Mouse (Mus musculus): ENCODE results near the gene Zfp971. TPM values are rescaled to one million over a fixed set of nuclear protein-coding genes. Genes with fewer than 3 reads are reported as not detected.
"Not testable (repeated sequence)": the region's sequence is repeated elsewhere in the genome, so short reads cannot be mapped to it uniquely, and the experiment has no call there.

Gene Zfp971
- polyA plus RNA-seq, 2 experiments = 7.2 to 14.5 TPM

DNA sequence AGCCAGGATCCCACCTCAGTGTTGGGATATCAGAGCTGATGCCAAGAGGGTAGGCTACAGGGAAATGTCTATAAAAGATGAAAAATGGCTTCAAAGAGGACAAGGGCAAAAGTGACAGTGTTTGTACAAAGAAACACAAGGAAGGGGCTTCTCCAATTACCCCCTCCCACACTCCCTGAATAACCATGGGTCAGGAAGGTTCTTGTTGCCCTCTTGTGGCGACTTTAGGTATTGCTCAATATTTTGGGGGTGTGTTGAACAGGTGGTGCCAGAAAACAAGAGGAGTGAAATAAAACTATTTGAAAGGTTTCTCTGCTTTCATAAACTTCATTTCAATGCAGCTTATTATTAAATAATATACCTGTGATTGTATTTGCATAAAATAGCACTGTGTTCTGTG is 35.1 kb downstream of the Zfp971 start:
- no peak overlapping the region for H3K27ac ChIP-seq (replicated peaks; ENCODE audit: low read depth, low read length)
- H3K27me3 ChIP-seq (ENCODE audit: control insufficient read depth, insufficient read depth, low read length) = no peaks in the 10 kb centered on the region
- DNase-seq (ENCODE audit: low spot score) (peak; percentile 60), ATAC-seq (ENCODE audit: low FRiP score, low read depth) (no peak)
- H3K9me3 ChIP-seq (ENCODE audit: control insufficient read depth, low read length) = no peaks in the 10 kb centered on the region
- no peaks in the 10 kb centered on the region for H3K4me1 ChIP-seq (ENCODE audit: control insufficient read depth, insufficient read depth, low read length)
- H3K9ac ChIP-seq (ENCODE audit: low read depth, low read length, severe bottlenecking) = no peak overlapping the region
- no peak overlapping the region for H3K4me2 ChIP-seq (replicated peaks; ENCODE audit: low read depth, low read length, severe bottlenecking)
- peaks cover 7% of the 10 kb centered on the region for H3K36me3 ChIP-seq (ENCODE audit: control insufficient read depth, insufficient read depth, low read length)
- H3K4me3 ChIP-seq (replicated peaks; ENCODE audit: low read length) = no peak overlapping the region
- 0% methylated on average over 1 of the region's 1 CpGs for WGBS
- no peak for TF ChIP-seq POLR2A (IDR thresholded peaks at IDR 0.05; ENCODE audit: borderline replicate concordance, extremely low read depth, insufficient read depth, insufficient read length)

GRCm38 (mm10) chr2:178078166-178078717 is 55.2 kb downstream of the Zfp971 start, which contains the start of gene Zfp931:
Gene Zfp931 (minus strand): TSS chr2:178078476.
- peak within 1 kb of the TSS; percentile 34; the same call in 1 of the 2 replicates for H3K9ac ChIP-seq (ENCODE audit: low read depth, low read length, severe bottlenecking)

More at GRCm38 (mm10) chr2:178078166-178078717, 55.2 kb downstream of the Zfp971 start, which contains the start of gene Zfp931:
- ATAC-seq (ENCODE audit: low FRiP score, low read depth); H3K9me3 ChIP-seq (ENCODE audit: control insufficient read depth, low read length); H3K27me3 ChIP-seq (ENCODE audit: control insufficient read depth, insufficient read depth, low read length); H3K36me3 ChIP-seq (ENCODE audit: control insufficient read depth, insufficient read depth, low read length); H3K4me1 ChIP-seq (ENCODE audit: control insufficient read depth, insufficient read depth, low read length); H3K27ac ChIP-seq (replicated peaks; ENCODE audit: low read depth, low read length); DNase-seq (ENCODE audit: low spot score): not testable (repeated sequence)
- no CpG with 5 or more reads among the region's 14 CpGs for WGBS
- H3K4me3 ChIP-seq (replicated peaks; ENCODE audit: low read length) = peak within 1 kb of the TSS; percentile 38
- peak within 1 kb of the TSS; percentile 39 for H3K4me2 ChIP-seq (replicated peaks; ENCODE audit: low read depth, low read length, severe bottlenecking)

Other genes starting within 250 kb of the Zfp971 start
- 36.0 and 46.9 TPM in 2 replicates for gene Gm14325, start 182.9 kb upstream of the Zfp971 start, polyA plus RNA-seq (2012; rRNA removed)
- gene Gm14325, start 182.9 kb upstream of the Zfp971 start, polyA plus RNA-seq (2014; fragmentation: Nextera tagmentation; extraction: Ambion mirVana) = 33.9 and 39.2 TPM in 2 replicates
- gene Gm14327, start 126.2 kb upstream of the Zfp971 start, polyA plus RNA-seq (2012; rRNA removed) = 1.5 and 3.8 TPM in 2 replicates
- 2.6 and 2.8 TPM in 2 replicates for gene Gm14327, start 126.2 kb upstream of the Zfp971 start, polyA plus RNA-seq (2014; fragmentation: Nextera tagmentation; extraction: Ambion mirVana)
- 0.37 and 0.97 TPM in 2 replicates for gene Zfp972, start 97.7 kb upstream of the Zfp971 start, polyA plus RNA-seq (2012; rRNA removed)
- 0.98 TPM in 1 of 2 replicates, not detected in the other for gene Zfp972, start 97.7 kb upstream of the Zfp971 start, polyA plus RNA-seq (2014; fragmentation: Nextera tagmentation; extraction: Ambion mirVana)
- 7.2 and 9.6 TPM in 2 replicates for gene Gm14326, start 66.0 kb upstream of the Zfp971 start, polyA plus RNA-seq (2012; rRNA removed)
- 19.6 and 22.1 TPM in 2 replicates for gene Gm14326, start 66.0 kb upstream of the Zfp971 start, polyA plus RNA-seq (2014; fragmentation: Nextera tagmentation; extraction: Ambion mirVana)
- 6.9 and 9.6 TPM in 2 replicates for gene Zfp931, start 55.2 kb downstream of the Zfp971 start, polyA plus RNA-seq (2012; rRNA removed)
- gene Zfp931, start 55.2 kb downstream of the Zfp971 start, polyA plus RNA-seq (2014; fragmentation: Nextera tagmentation; extraction: Ambion mirVana) = 14.7 and 16.2 TPM in 2 replicates
- 0.48 and 0.56 TPM in 2 replicates for gene Phactr3, start 95.7 kb downstream of the Zfp971 start, polyA plus RNA-seq (2012; rRNA removed)
- 0.46 and 0.55 TPM in 2 replicates for gene Phactr3, start 95.7 kb downstream of the Zfp971 start, polyA plus RNA-seq (2014; fragmentation: Nextera tagmentation; extraction: Ambion mirVana)

All from limb, embryonic 14.5 days (tissue).